Mouse (Mus musculus) midbrain, embryonic 15.5 days (tissue): ENCODE measurements around the gene Procr. TPM values are rescaled to one million over a fixed set of nuclear protein-coding genes. Genes with fewer than 3 reads are reported as not detected.

Source experiments
- ATAC-seq: fragments of 200-750 bp; cut with Nextera tagmentation; replicated peaks from 2 replicates; pipeline ENCODE4 v1.8.0; 2017; ENCODE audit warnings: moderate TSS enrichment
- H3K27ac ChIP-seq: fragments of 300-500 bp; sonication (generic); 2 replicates; pipeline ENCODE4 v1.5.1; 2015; ENCODE audit warnings: mild to moderate bottlenecking, inconsistent platforms
- H3K27me3 ChIP-seq: fragments of 300-500 bp; sonication (generic); replicated peaks from 2 replicates; pipeline ENCODE4 v1.6.1; 2015; ENCODE audit warnings: inconsistent platforms
- H3K36me3 ChIP-seq: fragments of 300-500 bp; sonication (generic); replicated peaks from 2 replicates; pipeline ENCODE4 v1.6.1; 2015; ENCODE audit warnings: inconsistent platforms
- H3K4me1 ChIP-seq: fragments of 300-500 bp; sonication (generic); 2 replicates; pipeline ENCODE4 v1.6.1; 2015; ENCODE audit warnings: inconsistent platforms
- H3K4me2 ChIP-seq: fragments of 300-500 bp; sonication (generic); 2 replicates; pipeline ENCODE4 v1.6.1; 2015; ENCODE audit warnings: inconsistent platforms, mild to moderate bottlenecking, moderate library complexity
- H3K4me3 ChIP-seq: fragments of 300-500 bp; sonication (generic); 2 replicates; pipeline ENCODE4 v1.5.1; 2015; ENCODE audit warnings: mild to moderate bottlenecking, inconsistent platforms
- H3K9ac ChIP-seq: fragments of 300-500 bp; sonication (generic); 2 replicates; pipeline ENCODE4 v1.6.1; 2015; ENCODE audit warnings: mild to moderate bottlenecking, inconsistent platforms
- H3K9me3 ChIP-seq: fragments of 300-500 bp; sonication (generic); 2 replicates; pipeline ENCODE4 v1.6.1; 2016; ENCODE audit warnings: inconsistent platforms
- WGBS: fragments of 180-500 bp; shearing (Covaris S2); methylation state at CpG from one replicate; pipeline ENCODE4 v1.1.7; 2015; ENCODE audit warnings: mixed read lengths; 5-methylcytosine and 5-hydroxymethylcytosine counted together
- polyA plus RNA-seq: library from polyadenylated mRNA; unstranded; fragments of >200 nt; fragmentation: Nextera tagmentation; extraction: Ambion mirVana; gene quantifications from 2 replicates; pipeline ENCODE4 v1.2.1, GENCODE M21; 2015

Gene Procr
- polyA plus RNA-seq, 1 experiment from 2014 or later, result 2.3 TPM

DNA sequence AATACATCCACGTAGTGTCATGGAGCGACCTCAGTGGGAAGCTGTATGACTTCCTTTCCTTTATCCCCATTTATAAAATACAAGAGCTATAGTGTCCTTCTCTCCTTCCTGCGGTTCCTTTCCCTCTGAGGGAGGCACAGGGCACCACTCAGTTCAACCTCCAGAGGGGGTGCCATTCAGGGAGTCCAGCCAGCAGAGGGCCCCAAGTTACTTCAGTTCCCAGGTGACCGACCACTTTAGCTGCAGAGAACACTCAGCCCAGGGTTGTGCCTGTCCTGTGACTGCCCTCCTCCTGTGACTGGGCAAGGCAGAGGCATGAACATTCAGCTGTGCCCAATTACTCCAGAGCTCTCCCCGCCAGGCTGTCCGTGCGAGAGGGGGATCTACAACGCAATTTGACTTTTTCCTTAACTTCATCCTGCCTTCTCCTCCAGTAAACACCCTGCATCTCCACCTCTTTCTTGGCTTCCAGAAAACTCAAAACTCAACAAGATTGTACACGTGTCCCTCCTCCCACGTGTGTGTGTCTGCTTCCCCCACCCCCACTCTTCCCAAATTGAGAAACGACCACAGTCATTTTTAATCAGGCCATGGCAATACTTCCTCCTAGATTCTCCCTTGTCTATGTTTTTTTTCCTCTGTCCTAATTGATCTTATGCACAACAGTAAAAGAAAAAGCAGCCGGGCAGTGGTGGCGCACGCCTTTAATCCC, 6.1 kb downstream of the Procr start:
- no peak for ATAC-seq
- WGBS, result 67% methylated on average over 14 of the region's 14 CpGs
- no peak overlapping the region for H3K9ac ChIP-seq
- no peak overlapping the region for H3K4me2 ChIP-seq
- H3K27me3 ChIP-seq, result no peaks in the 10 kb centered on the region; the same call in 1 of the 2 replicates
- no peaks in the 10 kb centered on the region for H3K9me3 ChIP-seq
- H3K36me3 ChIP-seq, result no peaks in the 10 kb centered on the region
- no peaks in the 10 kb centered on the region for H3K4me1 ChIP-seq
- H3K27ac ChIP-seq, result no peak overlapping the region
- H3K4me3 ChIP-seq, result no peak overlapping the region

DNA sequence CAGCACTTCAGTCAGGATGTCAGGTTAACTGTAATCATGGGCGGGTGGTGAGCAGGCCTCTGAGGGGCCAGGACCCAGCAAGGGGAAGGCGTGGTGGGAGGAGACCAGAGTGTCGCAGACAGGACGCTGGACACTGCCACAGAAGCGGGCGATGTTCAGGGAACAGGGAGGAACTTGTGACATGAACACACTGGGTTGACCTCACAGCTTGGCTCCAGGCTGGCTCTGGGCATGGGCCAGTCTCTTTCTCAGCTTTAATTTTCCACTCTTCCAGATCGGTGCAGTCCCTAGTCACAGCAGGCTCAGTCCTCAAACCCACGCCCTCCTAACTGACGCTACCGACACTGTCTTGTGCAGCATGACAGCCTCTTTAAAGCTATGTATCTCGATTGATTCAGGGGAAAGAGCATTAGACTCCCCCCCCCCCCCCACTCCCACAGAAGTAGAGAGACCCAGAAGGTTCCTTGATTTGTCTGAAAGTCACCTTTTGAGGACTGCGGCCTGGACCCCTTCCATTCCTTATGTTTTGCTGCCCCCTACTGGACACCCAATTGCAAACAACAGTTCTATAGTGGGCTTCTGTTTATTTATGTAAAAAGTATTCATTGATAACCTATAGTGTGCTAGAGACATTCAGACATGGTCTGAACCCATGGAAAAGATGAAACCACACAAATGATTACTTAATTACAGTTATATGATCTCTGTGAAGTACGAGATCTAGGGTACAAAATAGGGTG, 13.9 kb downstream of the Procr start:
- Histone ChIP-seq H3K9me3 (no peaks in the 10 kb centered on the region), H3K9ac (no peak overlapping the region), H3K4me2 (no peak overlapping the region), H3K27me3 (no peaks in the 10 kb centered on the region), H3K4me3 (no peak overlapping the region), H3K4me1 (no peaks in the 10 kb centered on the region), H3K36me3 (no peaks in the 10 kb centered on the region), H3K27ac (no peak overlapping the region)
- 47% methylated on average over 13 of the region's 13 CpGs for WGBS
- ATAC-seq, result peak; percentile 62; the same call in 1 of the 2 replicates

DNA sequence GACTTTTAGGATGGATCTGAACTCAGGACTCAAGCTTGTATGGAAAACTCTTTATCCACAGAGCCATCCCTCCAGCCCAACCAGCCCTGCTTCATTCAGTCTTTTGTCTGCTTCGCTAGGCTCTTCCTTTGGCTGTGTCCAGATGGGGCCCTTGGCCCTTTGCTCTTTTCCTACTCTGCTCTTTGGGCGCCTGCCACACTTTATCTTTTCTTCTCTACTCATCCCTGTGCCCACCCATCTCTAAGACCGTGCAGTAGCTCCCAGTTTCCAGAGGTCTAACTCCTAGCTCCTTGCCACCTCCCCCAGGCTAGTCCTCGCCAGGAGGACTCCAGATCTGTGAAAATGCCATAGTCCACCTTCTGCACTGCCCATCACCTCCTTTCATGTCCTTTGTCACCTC, 22.7 kb downstream of the Procr start:
- 57% methylated on average over 4 of the region's 4 CpGs for WGBS
- H3K9me3 ChIP-seq, result no peaks in the 10 kb centered on the region
- H3K27ac ChIP-seq, result no peak overlapping the region
- no peak overlapping the region for H3K4me3 ChIP-seq
- no peak overlapping the region for H3K4me2 ChIP-seq
- H3K36me3 ChIP-seq, result no peaks in the 10 kb centered on the region
- no peak for ATAC-seq
- peaks cover 32% of the 10 kb centered on the region for H3K4me1 ChIP-seq
- H3K27me3 ChIP-seq, result peaks cover 7% of the 10 kb centered on the region
- H3K9ac ChIP-seq, result no peak overlapping the region

DNA sequence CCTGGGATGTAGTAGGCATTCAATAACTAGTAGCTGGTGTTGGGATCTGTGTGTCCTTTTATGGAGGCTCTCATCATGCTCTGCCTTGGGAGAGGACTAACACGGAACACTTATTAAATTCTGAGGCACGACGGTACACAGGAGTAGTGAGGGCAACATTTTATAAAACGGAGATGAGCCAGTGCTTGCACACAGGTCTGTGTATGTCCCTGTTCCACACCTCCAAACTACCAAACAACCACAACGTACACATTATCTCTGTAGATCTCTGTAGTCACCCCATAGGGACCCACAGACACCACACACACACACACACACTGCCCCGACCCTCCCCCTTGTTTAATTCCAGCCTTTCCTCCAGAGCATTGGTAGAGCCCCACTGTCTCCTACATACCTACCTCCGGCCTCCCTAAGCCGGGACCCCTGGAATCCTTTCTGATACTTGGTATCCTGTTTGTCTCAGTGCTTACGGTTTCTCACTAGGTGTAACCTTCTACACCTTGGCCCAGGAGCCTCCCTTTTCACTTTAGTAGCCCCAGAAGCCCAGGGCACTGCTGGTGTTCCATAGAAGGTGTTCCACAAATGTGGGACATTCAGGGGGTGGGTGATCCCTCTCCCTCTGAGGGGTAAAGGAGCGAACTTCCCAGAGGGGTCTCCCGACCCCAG, 23.5 kb downstream of the Procr start:
- Histone ChIP-seq H3K27ac (no peak overlapping the region), H3K4me3 (peak overlapping the region; percentile 89), H3K4me1 (peaks cover 35% of the 10 kb centered on the region), H3K36me3 (no peaks in the 10 kb centered on the region), H3K27me3 (peaks cover 7% of the 10 kb centered on the region), H3K9me3 (no peaks in the 10 kb centered on the region), H3K9ac (peak overlapping the region; percentile 94), H3K4me2 (peak overlapping the region; percentile 63)
- ATAC-seq, result peak; percentile 24; the same call in 1 of the 2 replicates
- 56% methylated on average over 11 of the region's 11 CpGs for WGBS

DNA sequence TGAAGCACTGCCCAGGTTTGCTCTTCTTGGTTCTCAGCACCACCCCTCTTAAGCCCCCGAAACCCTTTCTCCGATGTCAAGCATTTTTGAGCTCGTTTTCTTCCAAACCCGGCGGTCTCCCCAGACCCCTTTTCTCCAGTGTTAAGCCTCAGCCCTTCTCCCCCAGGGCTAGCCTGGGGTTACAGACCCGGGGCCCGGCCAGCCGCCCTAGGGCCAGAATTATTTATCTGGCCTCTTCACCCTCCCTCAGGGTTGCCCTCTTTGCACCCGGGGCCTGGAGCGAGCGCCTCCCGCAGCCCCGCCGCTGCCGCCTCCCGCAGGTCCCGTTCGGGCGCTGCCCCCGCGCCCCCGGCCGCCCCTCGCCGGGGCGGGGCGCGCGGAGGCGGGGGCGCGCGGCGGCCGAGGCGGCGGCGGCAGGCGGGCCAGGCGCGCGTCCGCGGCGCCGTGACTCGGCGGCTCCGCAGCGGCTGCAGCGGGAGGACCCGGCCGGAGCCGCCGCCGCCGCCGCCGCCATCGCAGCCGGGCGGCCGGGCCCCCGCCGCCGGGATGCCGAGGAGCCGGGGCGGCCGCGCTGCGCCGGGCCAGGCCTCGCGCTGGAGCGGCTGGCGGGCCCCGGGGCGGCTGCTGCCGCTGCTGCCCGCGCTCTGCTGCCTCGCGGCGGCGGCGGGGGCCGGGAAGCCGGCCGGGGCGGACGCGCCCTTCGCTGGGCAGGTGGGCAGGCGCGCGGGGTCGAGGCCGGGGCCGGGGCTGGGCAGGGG, 24.2 kb downstream of the Procr start, which contains the start of gene Mmp24:
Mmp24 (plus strand) TSS at position 416 of the 758 bp plus-strand sequence.
- Histone ChIP-seq H3K4me3 (peak within 1 kb of the TSS; percentile 89), H3K9ac (peak within 1 kb of the TSS; percentile 94), H3K4me1 (peaks cover 38% of the 10 kb centered on the region), H3K27me3 (peaks cover 7% of the 10 kb centered on the region), H3K27ac (peak within 1 kb of the TSS; percentile 92), H3K36me3 (no peaks in the 10 kb centered on the region), H3K9me3 (no peaks in the 10 kb centered on the region), H3K4me2 (peak within 1 kb of the TSS; percentile 63)
- peak; percentile 5; the same call in 1 of the 2 replicates for ATAC-seq
- WGBS, result 3% methylated on average over 34 of the region's 100 CpGs

DNA sequence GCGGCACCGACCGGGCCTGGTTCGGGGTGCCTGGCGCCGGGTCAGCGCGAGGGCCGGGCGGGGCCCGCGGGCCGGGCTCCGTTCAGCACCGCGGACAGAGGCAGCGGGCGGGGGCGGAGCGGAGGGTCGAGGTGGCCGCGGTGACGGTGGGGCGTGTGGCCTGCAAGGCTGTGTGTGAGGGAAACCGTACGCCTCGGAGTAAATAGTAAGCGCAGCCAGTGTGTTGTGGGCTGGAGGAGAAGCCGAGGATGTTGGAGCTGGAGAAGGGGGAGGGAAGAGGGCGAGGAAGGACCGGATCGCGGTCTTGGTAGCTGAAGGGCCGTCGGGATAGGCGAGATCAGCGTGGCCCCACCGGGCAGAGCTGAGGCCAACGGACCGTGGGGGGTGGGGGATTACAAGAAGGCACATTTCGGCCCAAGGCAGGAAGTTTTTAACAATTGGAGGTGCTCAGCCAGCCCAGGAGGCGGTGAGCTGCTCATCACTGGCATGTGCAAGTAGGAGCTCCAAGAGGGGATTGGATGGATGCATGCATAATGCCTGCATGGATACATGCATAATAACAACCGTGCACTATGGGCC, 24.9 kb downstream of the Procr start:
- ATAC-seq, result peak; percentile 84
- under 1% methylated on average over 34 of the region's 44 CpGs for WGBS

DNA sequence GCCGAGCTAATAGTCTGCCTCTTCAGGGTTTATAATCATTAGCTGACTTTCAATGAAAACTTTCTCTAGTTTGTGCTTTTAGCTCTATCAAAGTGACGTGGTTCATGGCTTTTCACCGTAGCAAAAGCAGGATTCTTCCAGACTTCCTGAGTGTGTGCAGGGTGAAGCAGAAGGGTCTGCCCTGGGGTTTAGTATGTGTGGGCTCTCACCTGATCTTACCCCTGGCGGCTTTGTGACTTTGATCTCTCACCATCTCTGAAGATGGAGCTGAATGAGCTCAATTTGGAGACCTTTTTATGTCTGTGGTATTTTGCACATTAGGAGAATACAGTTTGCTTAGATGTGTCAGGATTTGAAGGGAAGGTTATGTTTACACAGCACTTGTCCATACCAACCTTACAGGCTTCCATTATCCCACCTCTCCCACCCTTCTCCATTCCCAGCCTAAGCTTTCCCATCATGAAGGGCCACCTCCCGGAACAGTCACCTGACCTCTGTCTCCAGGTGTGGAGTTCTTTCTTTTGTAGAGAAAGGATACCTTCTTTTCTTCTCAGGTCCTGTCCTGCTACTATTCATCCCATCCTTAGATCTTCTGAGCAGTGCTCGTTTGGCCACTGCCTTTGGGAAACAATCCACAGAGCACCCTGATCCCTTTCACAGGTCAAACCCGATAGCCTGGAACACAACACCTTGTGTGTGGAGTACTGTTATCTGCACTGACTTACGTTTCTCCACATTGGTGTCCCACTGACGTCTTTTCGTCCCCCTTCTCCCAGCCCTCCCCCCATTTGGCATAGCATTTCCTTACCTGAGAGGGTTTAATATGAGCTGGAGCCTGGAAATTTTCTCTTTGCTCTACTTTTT, 26.1 kb downstream of the Procr start:
- H3K9ac ChIP-seq, result no peak overlapping the region
- no peak overlapping the region for H3K27ac ChIP-seq
- H3K4me1 ChIP-seq, result peaks cover 38% of the 10 kb centered on the region
- H3K9me3 ChIP-seq, result no peaks in the 10 kb centered on the region
- peak overlapping the region; percentile 63 for H3K4me2 ChIP-seq
- 70% methylated on average over 10 of the region's 10 CpGs for WGBS
- ATAC-seq, result no peak
- peak overlapping the region; percentile 89 for H3K4me3 ChIP-seq
- H3K27me3 ChIP-seq, result peaks cover 7% of the 10 kb centered on the region
- no peaks in the 10 kb centered on the region for H3K36me3 ChIP-seq

More for the DNA sequence above, 24.9 kb downstream of the Procr start:
- Histone ChIP-seq H3K9ac (peak overlapping the region; percentile 94), H3K4me2 (peak overlapping the region; percentile 63), H3K27ac (peak overlapping the region; percentile 92), H3K4me1 (peaks cover 38% of the 10 kb centered on the region), H3K27me3 (peaks cover 7% of the 10 kb centered on the region), H3K9me3 (no peaks in the 10 kb centered on the region), H3K36me3 (no peaks in the 10 kb centered on the region), H3K4me3 (peak overlapping the region; percentile 89)

DNA sequence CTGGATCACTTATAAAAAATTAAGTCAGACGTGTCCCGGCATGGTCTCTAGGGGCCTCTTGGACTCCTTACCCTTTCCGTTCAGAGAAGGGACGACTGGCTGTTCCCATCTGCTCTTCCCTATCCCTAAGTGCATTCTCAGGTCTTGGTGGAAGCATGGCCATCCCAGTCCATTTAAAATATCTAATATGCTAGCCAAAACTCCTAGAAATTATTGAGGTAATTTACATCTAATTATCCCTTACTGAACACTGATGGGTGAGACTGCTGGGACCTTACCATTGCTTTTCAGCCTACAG, 26.7 kb downstream of the Procr start:
- Histone ChIP-seq H3K9ac (no peak overlapping the region), H3K4me3 (no peak overlapping the region), H3K9me3 (no peaks in the 10 kb centered on the region), H3K36me3 (no peaks in the 10 kb centered on the region), H3K4me1 (peaks cover 38% of the 10 kb centered on the region), H3K27ac (no peak overlapping the region), H3K27me3 (peaks cover 7% of the 10 kb centered on the region), H3K4me2 (peak overlapping the region; percentile 63; the same call in 1 of the 2 replicates)
- no peak for ATAC-seq
- WGBS, result 51% methylated on average over 4 of the region's 4 CpGs

DNA sequence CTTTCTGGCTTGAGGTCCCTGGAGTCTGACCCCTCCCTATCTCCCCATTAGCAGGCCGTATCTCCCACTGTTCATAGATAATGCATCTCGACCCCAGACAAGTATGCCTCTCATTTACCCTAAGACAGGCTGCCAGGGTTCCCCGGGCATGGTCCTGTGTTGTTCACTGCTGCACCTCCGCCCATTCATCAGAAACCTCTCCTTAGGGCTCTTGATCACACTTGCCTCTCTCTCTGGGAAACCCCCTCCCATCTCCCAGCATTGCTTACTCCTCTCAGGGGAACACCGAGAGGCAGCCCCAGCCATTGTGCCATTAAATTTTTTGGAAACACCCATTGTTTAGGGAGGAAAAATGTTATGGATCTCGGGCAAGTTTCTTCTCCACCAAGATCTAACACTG, 27.1 kb downstream of the Procr start:
- ATAC-seq, result no peak
- no peak overlapping the region for H3K9ac ChIP-seq
- no peak overlapping the region for H3K27ac ChIP-seq
- peaks cover 38% of the 10 kb centered on the region for H3K4me1 ChIP-seq
- no peaks in the 10 kb centered on the region for H3K9me3 ChIP-seq
- H3K36me3 ChIP-seq, result no peaks in the 10 kb centered on the region
- H3K4me3 ChIP-seq, result no peak overlapping the region
- peaks cover 7% of the 10 kb centered on the region for H3K27me3 ChIP-seq
- H3K4me2 ChIP-seq, result no peak overlapping the region
- 48% methylated on average over 6 of the region's 6 CpGs for WGBS

DNA sequence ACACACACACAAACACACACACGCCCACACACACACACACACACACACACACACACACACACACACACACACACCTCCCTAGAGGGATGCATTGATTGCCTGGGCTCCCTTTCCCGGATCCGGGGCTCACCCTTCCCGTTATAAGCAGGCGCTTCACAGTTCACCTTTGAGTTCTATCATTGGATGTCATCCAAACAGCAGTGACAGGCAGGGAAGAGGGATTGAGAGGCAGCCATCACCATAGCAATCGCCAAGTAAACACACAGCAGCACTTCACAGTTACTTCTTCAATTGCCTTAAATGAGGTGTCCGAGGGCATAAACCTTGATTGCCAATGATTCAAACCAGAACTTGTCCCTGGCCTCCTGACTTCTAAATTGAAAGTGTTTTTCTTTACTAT, 28.1 kb downstream of the Procr start:
- ATAC-seq, result no peak
- Histone ChIP-seq H3K4me2 (no peak overlapping the region), H3K9ac (no peak overlapping the region), H3K4me1 (peaks cover 38% of the 10 kb centered on the region), H3K27me3 (no peaks in the 10 kb centered on the region), H3K4me3 (no peak overlapping the region), H3K36me3 (no peaks in the 10 kb centered on the region), H3K27ac (no peak overlapping the region), H3K9me3 (no peaks in the 10 kb centered on the region)
- 48% methylated on average over 7 of the region's 7 CpGs for WGBS

DNA sequence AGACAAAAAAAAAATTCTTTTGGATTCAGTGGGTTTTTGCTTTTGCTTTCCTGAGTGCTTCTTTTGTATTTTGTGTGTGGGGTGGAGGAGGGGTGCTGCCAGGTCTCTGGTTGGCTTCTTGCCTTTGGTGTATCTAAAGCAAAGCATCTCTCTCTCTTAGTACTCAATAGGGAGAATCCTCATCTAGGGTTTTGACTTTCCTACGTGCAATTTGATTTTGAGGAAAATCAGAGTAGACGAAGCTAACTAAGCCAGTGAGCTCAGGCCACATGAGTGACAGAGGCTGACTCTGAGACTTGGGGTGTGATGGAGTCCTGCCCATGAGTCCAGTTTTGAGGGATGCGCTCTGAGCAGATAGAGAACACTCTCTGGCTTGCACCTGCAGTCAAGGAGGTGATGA, 28.6 kb downstream of the Procr start:
- no peaks in the 10 kb centered on the region for H3K9me3 ChIP-seq
- ATAC-seq, result no peak
- 84% methylated on average over 3 of the region's 3 CpGs for WGBS
- H3K27ac ChIP-seq, result no peak overlapping the region
- no peak overlapping the region for H3K4me2 ChIP-seq
- no peaks in the 10 kb centered on the region for H3K36me3 ChIP-seq
- H3K27me3 ChIP-seq, result no peaks in the 10 kb centered on the region
- no peak overlapping the region for H3K4me3 ChIP-seq
- H3K9ac ChIP-seq, result no peak overlapping the region
- peaks cover 37% of the 10 kb centered on the region for H3K4me1 ChIP-seq
